Mouse (Mus musculus) kidney, embryonic 14.5 days (tissue): ENCODE data around the gene Gata2. TPM values are rescaled to one million over a fixed set of nuclear protein-coding genes. Genes with fewer than 3 reads are reported as not detected.
"Not testable (repeated sequence)": the region's sequence is repeated elsewhere in the genome, so short reads cannot be mapped to it uniquely, and the experiment has no call there.

Experiments used
- ATAC-seq: fragments of 200-750 bp; cut with Nextera tagmentation; 2 replicates; pipeline ENCODE4 v1.8.0; 2017; ENCODE audit warnings: moderate number of reproducible peaks, mild to moderate bottlenecking, moderate TSS enrichment, moderate library complexity; ENCODE audit not compliant: low FRiP score, low TSS enrichment
- H3K27ac ChIP-seq: fragments of 300-500 bp; sonication (generic); 2 replicates; pipeline ENCODE4 v1.5.1; 2014; ENCODE audit warnings: low read depth, mild to moderate bottlenecking, low read length, moderate library complexity, mixed read lengths
- H3K27me3 ChIP-seq: fragments of 300-500 bp; sonication (generic); 2 replicates; pipeline ENCODE4 v1.6.1; 2014; ENCODE audit warnings: mild to moderate bottlenecking, low read length; ENCODE audit not compliant: control insufficient read depth, insufficient read depth
- H3K36me3 ChIP-seq: fragments of 300-500 bp; sonication (generic); 2 replicates; pipeline ENCODE4 v1.6.1; 2014; ENCODE audit warnings: low read length, mixed read lengths; ENCODE audit not compliant: control insufficient read depth, insufficient read depth
- H3K4me1 ChIP-seq: fragments of 300-500 bp; sonication (generic); 2 replicates; pipeline ENCODE4 v1.6.1; 2014; ENCODE audit warnings: low read length, mixed read lengths; ENCODE audit not compliant: control insufficient read depth, insufficient read depth
- H3K4me2 ChIP-seq: fragments of 300-500 bp; sonication (generic); replicated peaks from 2 replicates; pipeline ENCODE4 v1.6.1; 2014; ENCODE audit warnings: low read depth, mild to moderate bottlenecking, low read length
- H3K4me3 ChIP-seq: fragments of 300-500 bp; sonication (generic); 2 replicates; pipeline ENCODE4 v1.5.1; 2014; ENCODE audit warnings: mild to moderate bottlenecking, low read length
- H3K9ac ChIP-seq: fragments of 300-500 bp; sonication (generic); 2 replicates; pipeline ENCODE4 v1.6.1; 2014; ENCODE audit warnings: low read depth, mild to moderate bottlenecking, low read length, moderate library complexity
- H3K9me3 ChIP-seq: fragments of 300-500 bp; sonication (generic); 2 replicates; pipeline ENCODE4 v1.6.1; 2016; ENCODE audit warnings: low read length; ENCODE audit not compliant: control insufficient read depth
- WGBS: fragments of 180-500 bp; shearing (Covaris S2); extraction: QIAGEN DNeasy Blood & Tissue Kit; methylation state at CpG from one replicate; pipeline ENCODE4 v1.1.7; 2014; 5-methylcytosine and 5-hydroxymethylcytosine counted together
- polyA plus RNA-seq: library from polyadenylated mRNA; unstranded; fragments of >200 nt; fragmentation: Nextera tagmentation; extraction: Ambion mirVana; gene quantifications from 2 replicates; pipeline ENCODE4 v1.2.1, GENCODE M21; 2014

Gene Gata2
- polyA plus RNA-seq: 27.2 and 44.6 TPM in 2 replicates

GRCm38 (mm10) chr6:88193433-88194052 lies at the start of gene Gata2:
Gene Gata2, plus strand, starts transcription at chr6:88193891.
- Histone ChIP-seq H3K9me3 (no peaks in the 10 kb centered on the region), H3K27ac (no peak within 1 kb of the TSS), H3K4me2 (peak within 1 kb of the TSS; percentile 60), H3K4me1 (peaks cover 33% of the 10 kb centered on the region), H3K4me3 (peak within 1 kb of the TSS; percentile 59), H3K9ac (peak within 1 kb of the TSS; percentile 56), H3K27me3 (peaks cover 99% of the 10 kb centered on the region), H3K36me3 (no peaks in the 10 kb centered on the region)
- no peak for ATAC-seq
- 3% methylated on average over 37 of the region's 57 CpGs for WGBS

- Histone ChIP-seq H3K27me3 (no peaks in the 10 kb centered on the region), H3K4me3 (no peak overlapping the region), H3K36me3 (no peaks in the 10 kb centered on the region), H3K9ac (no peak overlapping the region), H3K27ac (no peak overlapping the region), H3K4me1 (0 out of 2 replicates have a peak, but pooled peaks cover 4% of the 10 kb centered on the region), H3K9me3 (no peaks in the 10 kb centered on the region), H3K4me2 (no peak overlapping the region)
- 76% methylated on average over 4 of the region's 4 CpGs for WGBS
- ATAC-seq: no peak
Observed at GRCm38 (mm10) chr6:88145793-88146192, 47.9 kb upstream of the Gata2 start.

GRCm38 (mm10) chr6:88146576-88146975 lies 47.1 kb upstream of the Gata2 start:
- no peak overlapping the region for H3K9ac ChIP-seq
- 75% methylated on average over 8 of the region's 8 CpGs for WGBS
- 0 out of 2 replicates have a peak, but pooled peaks cover 4% of the 10 kb centered on the region for H3K4me1 ChIP-seq
- H3K27me3 ChIP-seq: no peaks in the 10 kb centered on the region
- H3K36me3 ChIP-seq: no peaks in the 10 kb centered on the region
- H3K4me3 ChIP-seq: no peak overlapping the region
- no peaks in the 10 kb centered on the region for H3K9me3 ChIP-seq
- no peak overlapping the region for H3K4me2 ChIP-seq
- no peak for ATAC-seq
- no peak overlapping the region for H3K27ac ChIP-seq

GRCm38 (mm10) chr6:88147411-88148003 lies 46.2 kb upstream of the Gata2 start:
- no peak overlapping the region for H3K4me3 ChIP-seq
- no peaks in the 10 kb centered on the region for H3K36me3 ChIP-seq
- WGBS: 65% methylated on average over 16 of the region's 16 CpGs
- no peak overlapping the region for H3K4me2 ChIP-seq
- no peak overlapping the region for H3K9ac ChIP-seq
- 0 out of 2 replicates have a peak, but pooled peaks cover 4% of the 10 kb centered on the region for H3K4me1 ChIP-seq
- no peak overlapping the region for H3K27ac ChIP-seq
- 0 out of 2 replicates have a peak, but pooled peaks have one; percentile 42 for ATAC-seq
- H3K27me3 ChIP-seq: no peaks in the 10 kb centered on the region
- no peaks in the 10 kb centered on the region for H3K9me3 ChIP-seq

- Histone ChIP-seq H3K4me3 (no peak overlapping the region), H3K9ac (no peak overlapping the region), H3K36me3 (no peaks in the 10 kb centered on the region), H3K27me3 (no peaks in the 10 kb centered on the region), H3K4me2 (no peak overlapping the region), H3K4me1 (0 out of 2 replicates have a peak, but pooled peaks cover 4% of the 10 kb centered on the region), H3K27ac (no peak overlapping the region), H3K9me3 (no peaks in the 10 kb centered on the region)
- 76% methylated on average over 4 of the region's 4 CpGs for WGBS
- ATAC-seq: no peak
Observed at GRCm38 (mm10) chr6:88151335-88151734, 42.4 kb upstream of the Gata2 start.

- Histone ChIP-seq H3K4me3 (no peak overlapping the region), H3K36me3 (no peaks in the 10 kb centered on the region), H3K9me3 (no peaks in the 10 kb centered on the region), H3K4me1 (0 out of 2 replicates have a peak, but pooled peaks cover 4% of the 10 kb centered on the region), H3K9ac (no peak overlapping the region), H3K4me2 (no peak overlapping the region), H3K27ac (no peak overlapping the region; the same call in 1 of the 2 replicates), H3K27me3 (no peaks in the 10 kb centered on the region)
- ATAC-seq: peak; percentile 20; the same call in 1 of the 2 replicates
- WGBS: 75% methylated on average over 14 of the region's 14 CpGs
Observed at GRCm38 (mm10) chr6:88152127-88152705, 41.5 kb upstream of the Gata2 start.

GRCm38 (mm10) chr6:88152979-88153378 lies 40.7 kb upstream of the Gata2 start:
- 58% methylated on average over 6 of the region's 6 CpGs for WGBS
- H3K36me3 ChIP-seq: no peaks in the 10 kb centered on the region
- no peaks in the 10 kb centered on the region for H3K27me3 ChIP-seq
- no peak for ATAC-seq
- no peak overlapping the region for H3K27ac ChIP-seq
- no peaks in the 10 kb centered on the region for H3K9me3 ChIP-seq
- no peak overlapping the region for H3K4me2 ChIP-seq
- no peak overlapping the region for H3K4me3 ChIP-seq
- H3K9ac ChIP-seq: no peak overlapping the region
- no peaks in the 10 kb centered on the region for H3K4me1 ChIP-seq

- H3K36me3 ChIP-seq, H3K4me2 ChIP-seq, H3K27me3 ChIP-seq, ATAC-seq, H3K27ac ChIP-seq, H3K4me3 ChIP-seq, H3K9me3 ChIP-seq, H3K4me1 ChIP-seq, H3K9ac ChIP-seq: not testable (repeated sequence)
- 89% methylated on average over 6 of the region's 6 CpGs for WGBS
Observed at GRCm38 (mm10) chr6:88155614-88156013, 38.1 kb upstream of the Gata2 start.

GRCm38 (mm10) chr6:88158790-88159189 lies 34.9 kb upstream of the Gata2 start:
- no peaks in the 10 kb centered on the region for H3K36me3 ChIP-seq
- 87% methylated on average over 5 of the region's 5 CpGs for WGBS
- no peaks in the 10 kb centered on the region for H3K4me1 ChIP-seq
- H3K9me3 ChIP-seq: no peaks in the 10 kb centered on the region
- no peak for ATAC-seq
- no peaks in the 10 kb centered on the region for H3K27me3 ChIP-seq
- H3K27ac ChIP-seq: no peak overlapping the region
- H3K4me2 ChIP-seq: no peak overlapping the region
- H3K9ac ChIP-seq: no peak overlapping the region
- H3K4me3 ChIP-seq: no peak overlapping the region
